Mouse (Mus musculus): ENCODE data around the gene Adcy5.
A peak's percentile ranks its signal among the peaks of the same experiment; 100 is the strongest.

The Adcy5 gene

DNA sequence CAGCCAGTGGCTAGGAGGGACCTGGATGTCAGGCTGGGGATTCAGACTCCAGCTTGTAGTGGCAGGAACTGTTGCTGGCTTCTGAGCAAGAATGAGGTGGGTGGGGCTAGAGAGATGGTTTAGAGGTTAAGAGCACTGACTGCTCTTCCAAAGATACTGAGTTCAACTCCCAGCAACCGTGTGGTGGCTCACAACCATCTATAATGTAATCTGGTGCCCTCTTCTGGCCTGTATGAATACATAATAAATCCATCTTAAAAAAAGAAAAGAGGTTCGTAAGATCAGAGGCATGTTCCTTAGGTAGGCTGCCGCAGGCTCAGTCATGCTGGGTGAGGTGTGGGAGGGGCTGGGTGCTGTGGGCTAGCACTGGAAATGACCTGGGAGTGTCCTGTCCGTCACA is 116.9 kb downstream of the Adcy5 start:
- peak; percentile 9 for DNase-seq

DNA sequence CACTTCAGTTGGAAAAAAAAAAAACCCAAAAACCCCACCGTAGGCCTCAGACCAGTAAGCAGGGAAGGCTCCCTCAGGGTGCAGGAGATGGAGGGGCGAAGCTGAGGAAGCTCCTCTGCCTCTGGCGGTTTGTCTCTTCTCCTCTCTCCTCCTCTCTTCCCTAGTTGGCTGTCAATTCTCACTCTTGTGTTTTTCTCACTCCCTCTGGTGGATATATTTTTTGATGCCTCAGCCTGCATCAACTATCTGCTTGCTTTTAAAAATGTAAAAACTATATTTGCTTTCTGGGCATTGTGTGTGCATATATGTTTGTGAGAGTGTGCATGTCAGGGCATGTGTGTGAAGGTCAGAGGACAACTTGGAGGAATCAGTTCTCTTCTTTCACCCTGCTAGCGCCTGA is 117.7 kb downstream of the Adcy5 start:
- no peak for DNase-seq

DNA sequence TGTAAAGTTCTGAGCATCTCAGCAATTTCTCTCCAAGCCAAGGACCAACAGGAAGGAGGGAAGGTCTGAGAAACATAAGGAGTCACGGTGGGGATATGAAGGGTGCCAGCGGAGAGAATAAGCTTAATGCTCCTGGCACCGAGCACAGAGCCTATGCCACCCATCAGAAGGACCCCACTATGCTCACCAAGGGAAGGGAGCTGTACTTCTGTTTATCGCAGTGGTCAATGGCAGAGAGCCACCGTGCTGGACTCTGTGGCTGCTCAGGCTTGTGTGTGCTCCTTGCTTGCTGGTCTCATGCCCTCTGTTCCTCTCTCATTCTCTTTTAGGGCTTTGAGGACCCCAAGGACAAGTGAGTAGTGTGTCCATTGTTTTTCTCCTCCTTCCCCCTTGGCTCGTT is 123.5 kb downstream of the Adcy5 start:
- DNase-seq, result no peak

DNA sequence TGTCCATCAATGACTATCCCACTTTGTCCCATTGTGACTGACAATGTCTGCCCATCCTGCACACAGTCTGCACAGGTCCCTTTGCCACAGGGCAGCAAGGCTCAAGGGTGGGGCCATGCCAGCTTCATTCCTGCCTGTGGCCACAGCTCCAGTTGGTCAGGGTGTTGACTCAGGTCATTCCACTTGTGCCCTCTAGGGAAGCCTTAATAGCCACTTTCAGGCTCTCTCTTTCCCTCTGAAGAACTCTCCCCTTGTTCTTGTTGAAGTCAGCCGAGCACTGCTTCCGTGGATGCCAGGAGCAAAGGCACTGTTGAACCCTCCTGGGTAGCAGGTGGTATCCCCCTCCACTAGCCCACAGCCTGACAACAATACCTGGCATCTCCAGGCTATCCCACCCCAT is 127.8 kb downstream of the Adcy5 start:
- no peak for DNase-seq

DNA sequence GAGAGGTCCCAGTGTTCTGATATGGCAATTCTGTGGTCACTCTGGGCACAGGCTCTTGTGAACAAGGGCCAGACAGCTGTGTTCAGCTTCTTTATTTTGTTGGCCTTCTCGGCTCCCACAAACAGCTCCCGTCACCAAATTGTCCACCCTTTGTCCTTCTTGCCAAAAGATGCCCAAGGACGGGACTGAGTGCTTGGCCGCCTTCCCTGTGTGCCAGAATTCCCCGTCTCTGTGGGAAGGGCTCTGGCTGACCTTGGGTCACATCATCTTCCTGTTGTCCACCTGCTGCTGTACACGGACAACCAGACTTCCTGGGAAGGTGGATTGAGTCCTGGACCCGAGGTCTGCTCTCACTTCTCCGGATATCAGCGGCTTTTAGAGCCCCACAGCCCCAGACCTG is 131.1 kb downstream of the Adcy5 start:
- DNase-seq, result no peak

DNA sequence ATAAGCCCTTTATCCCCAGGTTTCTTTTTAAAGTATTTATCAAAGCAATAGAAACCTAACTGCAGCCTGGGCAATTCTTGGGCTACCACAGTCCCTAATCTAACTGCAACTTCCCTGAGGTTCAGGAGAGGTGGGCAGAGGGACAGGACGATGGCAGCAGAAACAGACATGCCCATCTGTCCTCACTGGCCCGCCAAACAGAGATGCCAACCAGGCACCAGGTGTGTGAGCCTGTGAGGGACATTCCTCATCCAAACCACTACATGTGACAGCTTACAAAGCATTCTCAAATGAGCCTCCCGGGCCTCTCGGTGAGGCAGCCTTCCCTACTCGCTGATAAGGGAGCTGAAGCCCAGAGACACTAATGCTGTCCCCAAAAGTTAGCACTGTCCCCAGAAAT is 132.6 kb downstream of the Adcy5 start:
- DNase-seq, result no peak

DNA sequence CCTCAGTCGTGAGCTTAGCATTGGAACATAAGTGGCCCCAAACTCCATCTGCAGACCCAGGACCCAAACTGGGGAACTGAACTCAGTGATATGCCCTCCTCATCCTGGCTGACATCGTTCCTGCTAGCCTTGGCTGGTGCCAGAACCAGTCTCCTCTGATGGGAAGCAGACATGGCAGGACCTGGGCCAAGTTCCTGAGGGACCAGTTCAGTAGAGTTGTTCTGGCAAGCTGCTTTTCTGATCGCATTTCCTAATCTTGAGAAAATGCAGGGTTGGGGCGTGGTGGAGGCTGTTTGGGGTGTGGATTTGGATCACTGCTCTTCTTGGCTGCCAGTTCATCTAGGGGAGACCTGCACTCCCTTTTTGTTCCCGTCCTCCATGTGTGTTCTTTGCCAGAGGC is 143.1 kb downstream of the Adcy5 start:
- no peak for DNase-seq

DNA sequence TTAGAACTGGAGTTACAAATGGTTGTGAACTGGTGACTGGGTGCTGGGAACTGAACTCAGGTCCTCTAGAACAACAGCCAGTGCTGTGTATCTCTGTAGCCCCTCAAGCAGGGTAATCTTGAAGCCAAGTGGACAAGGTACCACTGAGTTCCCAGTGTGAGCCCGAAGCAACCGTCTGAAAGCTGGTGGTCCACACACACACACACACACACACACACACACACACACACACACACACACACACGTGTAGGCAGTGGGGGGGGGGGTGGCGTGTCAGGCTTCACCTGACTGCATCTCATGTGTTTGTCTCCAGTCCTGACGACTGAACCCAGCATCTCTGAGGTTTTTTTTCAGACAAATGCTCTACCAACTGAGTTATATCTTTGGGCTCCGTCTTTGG is 145.5 kb downstream of the Adcy5 start:
- DNase-seq, result no peak

DNA sequence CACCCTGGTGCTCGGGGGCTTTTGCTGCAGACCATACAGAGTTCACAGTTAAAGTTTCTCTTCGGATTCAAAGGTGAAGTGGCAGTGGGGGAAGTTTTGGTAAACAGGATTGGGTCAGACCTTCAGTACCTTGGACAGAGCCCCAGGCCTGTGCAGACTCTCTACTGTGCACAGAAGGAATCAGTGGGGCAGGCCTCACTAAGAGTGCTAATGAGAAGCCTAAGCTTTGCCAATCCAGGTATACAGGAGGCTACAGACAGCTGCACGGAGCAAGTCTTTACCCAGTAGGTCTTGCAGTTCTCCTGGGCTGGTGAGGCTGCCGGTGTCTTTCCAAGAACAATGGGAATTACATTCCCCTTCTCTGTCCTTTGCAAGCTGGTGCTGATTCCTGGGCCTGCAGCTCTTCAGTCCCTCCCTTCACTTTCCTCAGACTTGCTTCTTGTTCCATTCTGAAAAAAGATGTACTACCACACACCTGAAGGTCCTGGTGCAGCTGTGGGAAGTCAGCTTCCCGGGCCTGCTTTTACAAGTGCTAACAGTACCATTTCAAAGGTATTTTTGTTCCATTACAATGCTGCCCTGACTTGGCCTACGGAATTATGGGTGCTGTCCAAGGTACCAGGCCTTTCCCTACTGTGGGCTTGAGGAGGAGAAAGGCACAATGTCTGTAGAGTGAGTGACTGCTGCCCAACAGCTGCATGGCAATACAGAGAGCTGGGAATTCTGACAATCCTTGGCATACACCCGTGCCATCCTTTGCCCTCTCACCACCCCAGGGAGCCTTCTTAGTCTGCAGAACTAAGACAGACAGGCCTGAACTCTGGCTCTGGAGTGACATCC is 148.0 kb downstream of the Adcy5 start:
- DNase-seq, result peak; percentile 13

DNA sequence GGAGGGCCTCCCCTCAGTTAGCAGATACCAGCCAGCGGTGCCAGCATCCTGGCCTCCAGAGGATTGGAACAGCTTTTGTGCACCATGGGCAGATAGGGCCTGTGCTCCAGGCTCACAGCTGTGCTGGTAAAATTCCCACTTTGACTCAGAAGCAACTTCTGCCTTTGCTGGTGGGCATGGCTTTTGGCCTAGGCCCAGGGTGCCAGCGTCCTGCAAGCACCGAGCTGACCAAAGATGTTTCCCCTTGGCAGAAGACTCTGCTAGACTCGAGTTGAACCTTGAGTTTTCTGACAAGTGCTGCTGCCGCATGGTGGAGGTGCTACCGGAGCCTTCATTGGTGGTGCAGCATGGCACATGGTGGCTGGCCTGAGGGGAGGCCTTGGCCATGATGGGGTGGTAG is 149.0 kb downstream of the Adcy5 start:
- no peak for DNase-seq

DNA sequence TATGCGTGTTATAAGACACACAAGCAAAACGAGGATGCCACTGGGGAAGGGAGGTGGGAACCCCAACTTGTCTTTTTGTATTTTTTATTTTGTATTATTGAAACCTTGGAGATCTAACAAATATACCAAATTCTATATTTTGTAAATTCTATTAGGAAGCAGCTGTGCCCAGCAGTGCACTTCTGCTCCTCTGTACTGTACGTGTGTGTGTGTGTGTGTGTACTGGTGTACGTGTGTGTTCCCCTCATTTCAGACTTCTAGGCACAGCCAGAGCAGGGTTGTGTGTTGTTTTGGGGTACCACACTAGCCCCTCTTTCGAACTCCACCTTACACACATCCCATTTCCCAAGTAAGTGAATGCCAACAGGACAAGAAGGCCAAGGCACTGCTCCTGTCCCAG is 149.7 kb downstream of the Adcy5 start:
- no peak for DNase-seq

DNA sequence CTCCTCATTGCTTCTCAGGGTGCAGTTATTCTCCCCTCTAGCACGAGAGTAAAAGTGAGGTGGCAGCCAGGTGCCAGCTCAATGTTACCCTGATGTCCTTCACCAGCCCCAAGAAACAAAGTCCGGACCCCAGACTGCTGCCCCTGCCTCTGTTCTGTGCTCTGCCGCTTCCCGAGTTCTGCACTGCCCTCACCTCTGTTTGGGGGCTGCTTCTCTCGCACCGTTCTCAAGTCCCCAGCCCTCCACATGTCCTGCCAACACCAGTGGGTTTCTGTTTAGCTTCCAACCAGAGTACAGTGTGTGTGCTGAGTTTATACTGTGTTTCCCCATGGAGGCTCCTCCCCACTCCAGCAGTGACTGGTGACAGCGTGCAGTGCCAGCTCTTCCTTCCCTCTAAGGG is 150.5 kb downstream of the Adcy5 start:
- no peak for DNase-seq

DNA sequence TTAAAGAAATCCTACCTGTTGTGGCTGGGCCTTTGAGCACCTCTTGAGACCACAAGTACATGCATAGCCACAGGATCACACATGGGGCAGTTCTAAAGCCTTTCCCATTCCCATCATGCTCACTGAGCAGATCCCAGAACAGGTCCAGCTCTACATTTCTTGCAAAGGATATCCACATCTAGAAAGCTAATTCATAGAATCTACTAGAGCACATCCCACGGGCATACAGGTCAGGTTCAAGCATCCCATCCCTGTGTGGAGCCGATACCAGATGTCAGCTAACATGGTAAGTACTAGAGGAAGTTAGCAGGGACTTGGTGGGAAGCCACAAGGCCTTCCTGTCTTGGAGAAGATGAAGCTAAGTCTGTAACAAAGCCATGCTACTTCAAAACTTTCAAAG is 152.0 kb downstream of the Adcy5 start:
- no peak for DNase-seq

DNA sequence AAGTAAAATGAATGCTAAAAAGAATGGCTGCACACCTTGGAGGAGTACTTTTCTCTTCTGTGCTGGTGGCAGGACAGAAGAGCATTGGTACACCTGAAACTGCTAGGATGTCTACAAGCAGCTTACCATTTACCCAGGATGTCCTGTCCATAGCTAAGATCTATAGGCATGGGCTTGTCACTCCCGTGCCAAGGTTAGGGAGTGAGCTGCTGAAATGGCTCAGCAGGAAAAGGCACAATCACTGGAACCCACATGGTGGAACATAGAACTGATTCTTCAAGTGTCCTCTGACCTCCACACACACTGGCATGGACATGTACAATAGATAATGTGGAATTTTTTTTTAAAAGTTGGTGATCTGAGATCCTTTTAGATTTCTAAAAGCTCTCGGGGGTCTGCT is 152.7 kb downstream of the Adcy5 start:
- no peak for DNase-seq

DNA sequence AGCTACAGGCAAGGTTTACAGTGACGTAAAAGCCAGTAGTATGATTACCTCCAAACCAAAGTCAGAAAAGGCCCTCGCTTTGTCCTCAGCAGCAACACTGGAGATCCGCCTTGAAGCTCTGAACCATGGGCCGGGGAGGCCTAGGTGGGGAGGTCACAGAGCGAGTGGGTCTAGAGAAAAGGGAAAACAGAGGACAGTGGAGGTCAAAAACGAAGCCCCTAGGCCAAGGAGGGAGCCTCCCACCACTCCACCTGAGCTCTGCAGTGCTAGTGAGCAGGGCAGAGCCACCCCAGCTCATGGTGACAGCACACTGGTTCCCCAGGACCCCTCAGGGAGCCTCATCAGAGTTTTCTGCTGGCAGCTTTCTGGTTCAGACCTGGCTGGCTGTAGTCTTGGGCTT is 153.3 kb downstream of the Adcy5 start:
- DNase-seq, result no peak

DNA sequence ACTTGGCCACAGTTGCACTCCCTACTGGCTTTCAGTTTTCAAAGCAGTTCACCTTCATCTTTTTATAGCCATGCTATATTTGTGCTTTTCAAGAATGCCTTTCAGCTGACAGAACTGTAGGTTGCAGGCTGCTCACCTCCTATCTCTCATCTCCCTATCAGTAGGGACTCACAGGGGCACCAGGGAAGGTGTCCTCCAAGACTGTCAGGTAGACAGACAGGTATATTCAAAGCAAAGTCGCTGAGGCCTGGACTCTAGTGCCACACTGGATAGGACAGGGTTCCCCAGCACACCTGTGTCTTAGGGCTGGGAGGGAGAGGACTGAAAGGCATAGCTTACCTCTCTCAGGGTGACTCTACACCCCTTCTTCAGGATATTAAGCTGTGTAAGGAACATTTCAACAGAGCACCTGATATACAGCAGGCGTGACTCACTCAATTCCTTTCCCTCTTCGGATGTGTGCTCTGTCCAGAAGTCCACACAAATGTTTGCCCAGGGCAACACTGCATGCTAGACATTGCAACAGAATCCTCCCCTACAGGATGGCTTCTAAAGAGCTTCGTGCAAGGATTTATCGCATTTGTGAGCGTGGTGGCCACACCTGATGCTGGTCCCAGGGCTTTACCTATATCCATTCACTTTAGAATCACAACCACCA is 153.9 kb downstream of the Adcy5 start:
- no peak for DNase-seq

DNA sequence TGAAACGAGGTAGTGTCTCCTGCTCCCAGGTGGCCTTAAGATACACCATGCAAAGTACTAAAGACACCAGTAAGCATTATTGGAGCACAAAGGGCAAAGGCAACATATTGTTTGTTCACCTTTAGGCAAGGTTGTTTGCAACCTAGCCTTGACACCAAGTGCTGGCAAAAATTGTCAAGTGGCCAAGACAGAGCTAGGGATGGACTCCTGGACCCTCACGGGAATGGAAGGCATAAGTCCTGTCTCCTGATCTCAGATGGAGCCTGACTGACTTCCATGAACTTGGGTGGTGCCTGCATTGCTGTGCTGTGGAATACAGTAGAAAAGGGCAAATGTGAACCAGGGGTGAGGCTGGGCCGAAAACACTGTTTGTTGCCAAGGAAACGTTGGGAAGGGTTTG is 155.0 kb downstream of the Adcy5 start:
- no peak for DNase-seq

DNA sequence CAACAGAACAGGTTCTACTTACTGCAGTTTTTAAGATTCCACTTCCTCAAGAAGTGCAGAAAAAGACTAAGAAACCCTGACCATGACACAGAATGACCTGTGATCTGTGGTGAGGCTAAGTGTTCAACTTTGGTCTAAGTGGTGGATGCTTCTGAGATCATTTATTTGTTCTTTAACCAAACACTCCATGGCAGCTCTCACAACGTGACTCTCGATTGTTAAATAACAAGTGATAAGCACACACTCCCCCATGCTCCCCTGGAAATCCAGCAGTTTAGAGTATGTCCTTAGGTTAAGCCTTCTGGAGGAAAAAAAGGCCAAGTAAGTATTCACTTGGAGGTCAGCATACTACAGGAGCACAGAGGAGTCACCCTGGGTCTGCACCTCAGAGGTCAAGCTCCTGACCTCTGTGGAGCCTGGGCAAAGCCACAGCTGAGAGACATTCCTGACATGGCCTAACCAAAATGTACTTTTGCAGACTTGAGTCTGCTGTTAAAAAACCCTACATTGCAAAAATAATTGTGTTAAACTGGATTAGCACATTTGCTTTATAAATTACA is 156.0 kb downstream of the Adcy5 start:
- no peak for DNase-seq

DNA sequence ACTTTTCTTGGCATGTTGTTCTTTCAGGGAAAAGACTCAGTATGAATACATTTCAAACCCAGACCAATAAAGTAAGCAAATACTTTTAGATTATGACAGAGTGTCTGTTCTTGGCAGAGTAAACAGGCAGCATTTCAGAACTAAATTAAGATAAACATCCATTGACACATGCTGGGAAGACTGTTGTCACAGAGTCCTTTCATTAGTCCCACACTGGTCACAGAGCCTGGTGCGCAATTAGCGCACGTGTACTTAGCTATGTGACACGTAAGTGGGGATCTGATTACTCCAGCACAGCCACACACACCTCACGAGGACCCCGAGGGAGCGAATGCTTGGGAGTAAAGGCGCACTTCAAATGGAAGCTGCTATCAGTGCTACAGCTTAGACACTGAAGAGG is 156.9 kb downstream of the Adcy5 start:
- no peak for DNase-seq

DNA sequence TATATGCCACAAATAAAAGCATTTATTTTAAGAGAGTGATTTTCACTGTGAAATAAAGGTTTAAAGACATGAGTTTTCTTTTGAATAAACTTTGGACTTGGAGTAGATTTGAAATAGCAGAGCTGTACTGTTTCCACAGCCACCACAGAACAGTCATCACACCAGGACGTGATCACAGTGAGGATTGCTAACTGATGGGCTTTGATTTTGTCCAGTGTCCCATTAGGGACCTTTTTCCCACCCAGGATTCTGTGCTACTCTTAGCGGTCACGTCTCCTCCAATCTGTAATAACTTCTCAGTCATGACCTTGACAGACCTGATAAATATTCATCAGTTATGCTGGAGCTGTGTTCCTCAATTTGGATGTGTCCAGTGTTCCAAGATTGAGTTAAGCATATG is 160.8 kb downstream of the Adcy5 start:
- no peak for DNase-seq

DNA sequence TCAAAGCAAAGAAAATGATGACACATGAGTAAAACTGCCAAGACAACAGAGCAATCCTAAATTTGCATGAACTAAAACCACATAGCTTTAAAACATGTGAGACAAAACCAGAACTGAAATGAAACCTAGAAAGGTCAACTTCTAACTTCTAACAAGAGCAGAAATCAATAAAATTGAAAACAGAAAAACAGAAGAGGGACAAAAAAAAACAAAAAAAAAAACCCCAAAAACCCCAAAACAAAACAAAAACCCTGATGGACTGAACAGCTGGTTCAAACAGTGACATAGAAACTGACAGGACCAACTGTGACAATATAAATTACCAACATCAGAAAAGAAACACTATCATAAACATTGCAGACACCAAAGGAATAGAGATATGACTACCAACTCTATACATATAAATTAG is 162.2 kb downstream of the Adcy5 start:
- DNase-seq, result no peak

DNA sequence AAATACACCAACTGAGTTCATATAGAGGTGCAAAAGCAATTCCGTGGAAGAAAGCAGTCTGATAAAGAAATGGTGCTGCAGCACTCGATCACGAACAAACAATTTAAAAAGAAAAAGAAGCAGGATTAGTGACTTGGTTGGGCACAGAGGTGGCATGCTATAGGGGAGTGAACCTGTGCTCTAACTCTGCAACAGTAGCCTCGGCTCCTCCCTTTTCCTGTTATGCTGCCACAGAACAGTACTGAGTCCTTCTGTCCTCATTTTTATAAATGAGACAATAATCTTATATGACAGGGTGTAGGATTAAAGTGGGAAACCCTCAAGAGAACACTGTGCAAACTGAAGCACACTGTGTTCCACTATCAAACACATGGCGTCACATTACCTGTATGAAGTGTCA is 162.8 kb downstream of the Adcy5 start:
- DNase-seq, result no peak

DNA sequence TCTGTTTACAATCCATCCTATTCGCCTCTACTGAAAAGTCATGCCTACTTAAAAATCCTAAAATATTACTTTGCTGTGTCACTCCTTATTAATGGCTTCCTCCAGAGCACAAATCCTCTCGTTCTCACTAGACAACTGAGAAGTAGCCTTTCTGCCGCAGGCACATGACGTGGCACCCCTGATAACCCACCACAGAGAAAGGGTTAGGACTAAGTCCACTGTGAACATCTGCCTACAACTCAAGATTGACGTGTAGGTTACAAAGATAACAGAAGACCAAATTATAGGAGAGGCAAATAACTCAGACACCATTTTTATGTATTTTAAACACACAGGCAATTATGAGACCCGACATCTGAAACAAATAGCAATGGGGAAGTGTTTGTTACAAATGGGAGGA is 163.7 kb downstream of the Adcy5 start:
- no peak for DNase-seq

DNA sequence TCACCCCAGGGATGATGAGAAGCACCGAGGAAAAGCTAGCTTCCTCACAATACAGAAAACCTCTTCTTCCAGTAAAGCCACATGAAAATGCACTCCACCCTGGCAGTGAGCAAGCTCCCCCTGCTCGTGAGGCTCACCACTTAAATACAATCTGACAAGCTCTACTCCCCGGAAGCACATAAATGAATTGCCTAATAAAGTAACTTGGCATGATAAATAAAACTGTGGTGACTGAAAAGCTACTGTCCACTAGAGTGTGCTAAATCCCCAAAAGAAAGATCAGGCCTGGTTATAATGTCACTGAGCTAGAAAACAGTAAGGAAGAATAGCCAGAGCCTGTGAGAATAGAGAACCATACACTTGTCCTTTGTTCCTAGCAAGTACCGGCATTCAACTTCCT is 164.7 kb downstream of the Adcy5 start:
- DNase-seq, result no peak

DNA sequence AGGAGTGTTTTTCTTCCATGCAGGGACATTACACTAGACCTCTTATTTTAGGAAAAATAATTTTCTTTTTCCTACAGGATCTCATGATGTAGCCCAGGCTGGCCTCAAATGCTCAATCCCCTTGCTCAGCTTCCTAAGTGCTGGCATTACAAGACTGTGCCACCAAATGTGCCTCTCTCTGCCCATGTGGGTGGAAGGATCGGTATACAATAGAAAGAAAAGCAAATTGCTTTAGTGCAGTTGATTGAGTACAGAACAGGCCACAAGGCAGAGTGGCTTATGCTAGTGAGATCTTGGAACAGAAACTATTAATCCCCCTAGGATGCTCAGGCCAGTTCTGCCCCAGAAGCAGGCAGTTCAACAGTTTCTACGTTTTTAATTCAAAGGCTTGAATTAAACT is 165.1 kb downstream of the Adcy5 start:
- DNase-seq, result no peak
